Mouse (Mus musculus): Measurements from ENCODE around the gene Rbm5. TPM values are rescaled to one million over a fixed set of nuclear protein-coding genes. Genes with fewer than 3 reads are reported as not detected.

Gene Rbm5
- total RNA-seq (2021): 100 to 1,000 TPM; 143 to 166 TPM

DNA sequence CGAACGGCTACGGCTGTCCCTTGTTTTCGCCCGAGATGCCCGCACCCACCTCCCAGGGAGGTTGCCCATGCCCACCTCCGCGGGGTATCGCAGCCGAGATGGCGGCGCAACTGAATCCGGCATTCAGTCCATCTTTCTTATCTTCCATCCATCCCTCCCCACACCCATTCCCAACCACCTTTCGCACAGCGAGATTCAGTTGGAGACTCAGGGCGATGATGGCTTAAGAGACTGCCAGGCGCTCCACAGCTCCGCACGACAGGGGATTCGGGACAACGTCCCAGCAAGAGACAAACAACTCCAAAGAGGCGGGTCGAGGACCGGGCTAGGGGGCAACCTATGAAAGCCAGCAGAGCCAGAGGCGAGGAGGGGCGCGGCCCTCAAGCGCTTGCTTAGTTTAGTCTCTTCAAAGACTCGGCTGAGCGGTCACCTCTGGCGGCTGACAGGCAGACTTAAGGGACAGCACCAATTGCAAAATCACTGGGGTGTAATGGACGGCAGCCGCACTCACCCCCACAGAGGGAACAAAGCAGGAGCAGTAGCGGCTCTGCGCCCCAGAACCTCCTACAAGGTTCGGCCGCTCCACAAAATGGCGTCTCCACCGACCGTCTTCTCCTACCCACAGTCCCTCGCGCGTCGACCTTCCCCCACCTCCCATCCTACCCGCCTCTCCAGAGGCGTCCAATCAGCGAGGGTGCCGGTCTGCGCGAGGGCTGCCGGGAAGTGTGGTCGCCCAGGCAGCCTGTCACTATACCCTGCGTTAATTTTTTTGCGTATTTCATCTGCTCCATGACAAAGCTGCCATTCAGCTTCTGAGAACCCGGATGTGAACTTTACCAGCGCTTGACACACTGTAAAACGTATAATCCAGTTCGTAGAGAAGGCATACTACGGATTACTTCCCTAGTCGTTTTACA, at the start of gene Rbm5:
Rbm5 (minus strand) TSS at position 623 of the 917 bp plus-strand sequence.
- peak; percentile 93 to 95 for DNase-seq

DNA sequence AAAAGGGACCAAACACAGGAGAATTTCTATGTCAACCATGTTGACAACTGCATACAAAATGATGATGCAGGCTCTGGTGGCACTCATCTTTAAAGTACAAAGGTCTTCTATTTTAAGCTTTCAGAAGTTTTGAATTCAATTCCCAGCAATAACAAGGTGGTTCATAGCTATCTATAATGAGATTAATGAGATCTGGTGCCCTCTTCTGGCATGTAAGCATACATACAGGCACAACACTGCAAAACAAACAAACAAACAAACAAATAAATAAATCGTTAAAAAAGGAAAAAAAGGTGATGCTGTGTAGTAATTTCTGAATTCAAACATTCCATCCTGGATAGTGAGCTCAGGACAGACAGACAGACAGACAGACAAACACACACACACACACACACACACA, 41.3 kb upstream of the Rbm5 start:
- no peak for DNase-seq

- no peak for DNase-seq
Measured at GRCm38 (mm10) chr9:107810985-107811384, 40.2 kb upstream of the Rbm5 start.

GRCm38 (mm10) chr9:107791714-107792113, 20.9 kb upstream of the Rbm5 start:
- DNase-seq: no peak

GRCm38 (mm10) chr9:107782536-107783203, 11.9 kb upstream of the Rbm5 start:
- no peak for DNase-seq

GRCm38 (mm10) chr9:107776809-107777208, 6.0 kb upstream of the Rbm5 start:
- DNase-seq: no peak

DNA sequence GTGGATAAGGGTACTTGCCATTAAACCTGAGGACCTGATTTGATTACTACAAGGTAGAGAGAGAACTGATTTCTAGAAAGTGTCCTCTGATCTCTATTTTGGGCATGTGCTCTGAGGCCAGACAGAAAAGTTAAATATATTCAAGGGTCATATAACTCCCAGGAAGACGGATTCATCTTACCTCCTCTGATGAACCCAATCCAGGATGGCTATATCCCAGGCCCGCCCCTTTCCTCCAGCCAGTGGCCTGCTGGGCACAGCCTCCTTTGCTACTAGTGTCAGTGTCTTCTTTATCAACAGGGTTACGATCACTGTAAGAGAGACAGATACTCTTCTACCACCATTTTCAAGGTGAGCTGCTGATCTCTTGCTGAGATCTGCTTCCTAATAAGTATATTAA, 3.6 kb upstream of the Rbm5 start:
- no peak for DNase-seq

- DNase-seq: no peak
Measured at GRCm38 (mm10) chr9:107771782-107772181, 986 bp upstream of the Rbm5 start.

- DNase-seq: no peak
Measured at GRCm38 (mm10) chr9:107770037-107770373, 791 bp downstream of the Rbm5 start.

DNA sequence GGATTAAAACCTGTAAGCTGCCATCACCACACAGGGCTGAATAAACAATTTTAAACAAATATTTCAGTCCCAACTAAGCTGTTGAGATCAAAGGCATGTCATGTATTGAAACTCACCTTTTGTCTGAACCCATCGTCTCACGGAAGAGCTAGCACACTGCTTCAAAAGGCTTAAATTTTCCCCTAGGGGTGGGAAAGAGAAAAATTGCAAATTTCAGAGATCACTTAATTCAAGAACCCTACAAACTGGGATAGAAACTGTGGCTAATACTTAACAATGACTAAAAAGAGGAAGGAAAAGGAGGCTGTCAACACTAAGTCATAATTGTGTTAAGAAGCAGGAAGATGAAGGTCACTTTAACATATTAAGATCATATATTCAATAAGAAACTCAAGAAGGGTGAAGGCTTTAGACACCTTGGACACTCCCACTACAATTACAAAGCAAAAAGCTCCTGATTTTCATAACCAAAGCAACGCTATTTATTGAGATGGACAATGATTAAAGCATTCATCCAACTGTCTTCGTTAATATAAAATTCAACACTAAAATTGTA, 1.3 kb downstream of the Rbm5 start:
- no peak for DNase-seq

- no peak for DNase-seq
Measured at GRCm38 (mm10) chr9:107768851-107769250, 1.9 kb downstream of the Rbm5 start.

- no peak for DNase-seq
Measured at GRCm38 (mm10) chr9:107759593-107759992, 11.2 kb downstream of the Rbm5 start.

DNA sequence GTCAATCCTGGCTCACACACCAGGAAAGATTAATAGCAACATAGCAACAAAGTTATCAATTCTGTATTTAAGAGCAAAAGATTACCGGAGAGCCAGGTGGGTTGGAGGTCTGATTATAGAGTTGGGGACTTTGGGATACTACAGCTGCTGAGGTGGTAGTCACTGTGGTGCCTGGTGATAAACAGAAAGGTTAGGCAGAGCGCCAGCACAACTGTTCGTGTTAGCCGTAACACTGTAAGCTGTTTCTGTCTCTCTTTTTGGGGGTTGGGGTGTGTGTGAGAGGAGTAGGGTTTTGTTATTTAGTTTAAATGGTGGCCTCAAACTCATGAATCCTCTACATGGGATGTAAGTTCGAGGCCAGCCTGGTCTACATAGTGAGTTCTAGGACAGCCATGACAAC, 20.4 kb downstream of the Rbm5 start:
- no peak for DNase-seq

DNA sequence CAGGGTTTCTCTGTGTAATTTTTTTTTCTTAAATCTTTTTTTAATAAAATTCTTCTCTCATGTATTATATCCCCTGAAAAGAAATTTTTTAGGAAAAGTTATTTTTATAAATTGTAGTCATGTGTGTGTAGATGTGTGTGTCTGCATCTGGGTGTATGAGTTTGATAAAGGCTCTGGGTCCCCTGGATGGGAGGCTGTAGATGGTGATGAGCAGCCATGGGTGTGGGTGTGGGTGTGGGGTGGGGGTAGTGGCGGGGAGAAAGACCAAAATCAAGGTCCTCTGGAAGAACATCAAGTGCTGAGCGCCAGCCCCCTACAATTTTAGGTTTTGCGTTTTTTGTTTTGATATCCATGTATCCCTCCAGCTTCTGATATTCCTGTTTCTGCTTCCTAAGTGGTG, 22.7 kb downstream of the Rbm5 start:
- no peak for DNase-seq

DNA sequence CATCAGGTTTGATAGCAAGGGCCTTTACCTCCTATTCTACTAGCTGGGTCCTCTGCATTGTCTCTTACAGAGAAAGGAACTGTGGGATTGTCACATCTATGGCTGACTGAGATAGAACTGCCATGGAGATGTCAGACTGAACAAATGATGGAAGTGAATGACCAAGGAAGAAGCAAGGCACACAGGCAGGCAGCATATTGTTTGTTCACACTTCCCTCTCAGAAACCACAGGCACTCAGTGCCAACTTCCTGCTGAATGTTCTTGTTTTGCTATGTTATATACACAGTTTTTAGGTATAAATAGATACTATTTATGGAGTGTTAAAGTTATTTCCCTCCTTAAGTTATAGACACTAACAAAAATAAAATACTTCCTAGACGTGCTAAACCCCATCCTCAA, 23.5 kb downstream of the Rbm5 start:
- no peak for DNase-seq

GRCm38 (mm10) chr9:107746679-107747078, 24.1 kb downstream of the Rbm5 start:
- no peak for DNase-seq

- no peak for DNase-seq
Measured at GRCm38 (mm10) chr9:107744061-107744460, 26.7 kb downstream of the Rbm5 start.

GRCm38 (mm10) chr9:107738841-107739202, 32.0 kb downstream of the Rbm5 start:
- DNase-seq: no peak

DNA sequence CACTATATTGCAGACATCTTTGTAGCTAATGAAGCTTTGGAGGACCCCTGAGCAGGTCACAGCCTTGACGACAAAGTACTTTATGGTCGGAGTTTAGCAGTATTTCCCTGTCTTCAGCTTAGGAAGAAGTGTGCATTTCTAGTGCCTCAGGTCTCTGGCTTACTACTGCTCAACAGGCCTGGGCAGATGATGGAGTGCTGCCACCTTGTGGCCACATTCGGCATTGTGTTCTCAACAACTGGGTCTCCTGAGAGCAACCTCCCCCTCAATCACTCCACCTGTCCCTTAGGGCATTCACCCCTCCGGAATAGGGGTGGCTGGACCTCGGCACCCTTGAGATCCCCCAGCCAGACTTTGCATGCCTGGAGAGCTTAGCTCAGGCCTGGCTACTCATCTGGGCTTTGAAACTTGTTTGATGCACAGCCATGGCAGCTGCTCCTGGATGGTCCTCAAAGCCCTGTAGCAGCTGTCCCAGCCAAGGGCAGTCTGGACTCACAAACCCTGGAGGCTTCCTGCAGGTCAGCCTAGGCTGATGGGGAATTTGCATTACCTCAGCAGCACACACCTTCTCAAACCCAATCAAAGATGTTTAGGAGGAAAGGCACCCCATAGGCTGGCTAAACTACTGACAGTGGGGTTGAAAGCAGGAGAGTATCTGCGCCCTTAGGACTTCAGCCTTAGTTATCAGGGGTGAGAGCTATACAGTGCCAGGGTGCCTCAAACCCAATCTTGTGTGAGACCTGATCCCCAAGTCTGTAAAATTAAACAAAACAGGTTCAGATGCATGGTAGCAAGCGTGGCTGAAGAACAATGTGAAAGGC, 32.6 kb downstream of the Rbm5 start:
- peak; percentile 84 to 87 for DNase-seq

DNA sequence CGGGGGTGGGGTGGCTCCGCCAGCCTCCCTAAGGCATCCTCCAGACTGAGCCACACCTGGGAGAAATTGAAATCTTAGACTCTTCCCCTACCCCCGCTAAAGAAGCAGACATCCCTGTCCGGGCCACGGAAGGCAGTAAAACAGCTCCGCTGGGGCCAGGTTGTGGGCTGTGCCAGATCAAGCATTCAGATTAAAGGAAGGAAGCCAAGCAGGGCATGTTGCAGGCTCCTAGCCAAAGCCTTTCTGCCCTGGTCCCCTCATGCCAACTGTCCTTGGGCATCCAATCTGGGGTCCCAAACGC, 34.7 kb downstream of the Rbm5 start:
- DNase-seq: no peak

GRCm38 (mm10) chr9:107735356-107736184, 35.2 kb downstream of the Rbm5 start:
- DNase-seq: no peak

- DNase-seq: no peak
Measured at GRCm38 (mm10) chr9:107734567-107734971, 36.2 kb downstream of the Rbm5 start.
